Mouse (Mus musculus) adrenal gland, adult 2 months (tissue): ENCODE measurements at regions not wholly inside any gene's neighbourhood (a gene's known extent, or its start where the extent isn't known, plus 50 kb on each side); places are given as distances from the start of the nearest gene placed in this dataset.

Source experiments
- DNase-seq: peaks from one replicate; pipeline ENCODE4 v3.0.0; 2021

- DNase-seq, result no peak
Observed at GRCm38 (mm10) chr15:93972979-93973378, 377.3 kb upstream of the Prickle1 start.

GRCm38 (mm10) chr15:93961950-93962349 is 366.3 kb upstream of the Prickle1 start:
- no peak for DNase-seq

- no peak for DNase-seq
Observed at GRCm38 (mm10) chr15:93959931-93960330, 364.2 kb upstream of the Prickle1 start.

DNA sequence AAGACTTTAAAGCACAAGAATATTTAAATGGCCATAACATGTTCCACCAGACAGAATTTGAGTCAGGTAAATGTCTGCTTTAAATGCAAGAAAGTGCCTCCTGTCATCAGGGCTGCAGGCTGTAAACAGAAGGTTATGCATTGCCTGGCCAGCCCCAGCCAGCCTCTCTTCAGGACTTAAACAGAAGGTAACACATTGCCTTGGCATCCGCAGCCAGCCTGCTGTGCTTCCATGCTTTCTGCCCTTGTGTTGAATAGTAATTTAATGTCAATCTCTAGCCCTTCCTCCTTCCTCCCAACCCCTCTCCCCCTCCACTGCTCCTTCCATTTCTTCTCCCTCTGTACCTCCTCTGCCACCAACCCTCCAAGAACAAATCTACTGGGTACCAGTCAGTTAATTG is 362.4 kb upstream of the Prickle1 start:
- no peak for DNase-seq

GRCm38 (mm10) chr15:93956801-93957200 is 361.1 kb upstream of the Prickle1 start:
- no peak for DNase-seq

DNA sequence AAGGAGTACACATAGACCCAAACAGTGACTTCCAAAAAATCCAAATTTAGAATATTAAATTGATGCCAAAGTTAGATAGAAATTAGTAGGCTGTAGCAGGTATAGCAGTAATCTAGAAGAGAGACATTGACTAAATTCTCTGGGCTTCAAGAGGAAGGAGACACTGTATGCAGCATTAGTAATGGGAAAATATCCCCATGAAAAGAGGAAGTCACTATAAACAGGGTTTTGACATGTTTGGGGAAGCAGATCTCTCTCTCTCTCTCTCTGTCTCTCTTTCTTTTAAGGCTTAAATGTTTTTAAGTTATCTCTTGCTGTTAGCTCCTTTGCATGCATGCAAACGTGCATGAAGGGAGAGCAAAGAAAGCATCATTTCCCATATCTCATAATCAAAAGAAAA is 357.9 kb upstream of the Prickle1 start:
- DNase-seq, result no peak

DNA sequence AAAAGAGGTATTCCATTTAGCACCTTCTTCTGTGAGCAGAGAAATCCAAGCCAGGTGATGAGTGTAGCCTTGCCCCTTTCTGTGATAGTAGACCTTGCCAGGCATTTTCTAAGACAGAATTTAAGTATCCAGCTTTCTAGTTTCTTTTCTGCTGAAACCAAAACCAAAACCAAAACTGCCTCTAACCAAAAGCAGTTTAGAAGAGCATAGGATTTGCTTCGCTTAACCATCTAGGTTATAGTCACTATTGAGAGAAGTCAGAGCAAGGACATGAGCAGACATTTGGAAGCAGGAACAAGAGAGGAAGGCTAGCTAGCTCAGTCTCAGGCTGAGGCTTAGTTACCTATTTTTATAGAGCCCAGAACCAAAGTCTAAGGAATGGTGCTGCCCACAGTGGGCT is 354.8 kb upstream of the Prickle1 start:
- no peak for DNase-seq

GRCm38 (mm10) chr15:93948902-93949301 is 353.2 kb upstream of the Prickle1 start:
- DNase-seq, result no peak

DNA sequence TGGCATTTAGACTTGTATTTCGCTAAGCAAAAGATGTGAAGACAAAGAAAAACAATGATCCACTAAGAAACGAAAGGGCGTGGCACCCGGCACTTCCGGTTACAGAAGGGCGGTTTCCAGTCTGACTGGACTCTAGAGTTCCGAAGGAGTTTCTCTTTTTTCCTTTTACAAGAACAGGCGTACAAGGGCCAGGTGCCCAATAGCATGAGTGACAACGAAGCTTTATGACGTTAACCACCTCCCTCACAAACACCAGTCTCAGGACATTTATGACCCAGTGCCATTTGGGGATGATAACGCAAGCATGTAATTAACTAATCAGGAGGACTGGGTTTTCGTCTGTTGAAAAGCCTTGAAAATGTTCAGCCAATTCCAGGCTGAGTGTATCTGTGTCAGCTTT is 347.9 kb upstream of the Prickle1 start:
- DNase-seq, result no peak

DNA sequence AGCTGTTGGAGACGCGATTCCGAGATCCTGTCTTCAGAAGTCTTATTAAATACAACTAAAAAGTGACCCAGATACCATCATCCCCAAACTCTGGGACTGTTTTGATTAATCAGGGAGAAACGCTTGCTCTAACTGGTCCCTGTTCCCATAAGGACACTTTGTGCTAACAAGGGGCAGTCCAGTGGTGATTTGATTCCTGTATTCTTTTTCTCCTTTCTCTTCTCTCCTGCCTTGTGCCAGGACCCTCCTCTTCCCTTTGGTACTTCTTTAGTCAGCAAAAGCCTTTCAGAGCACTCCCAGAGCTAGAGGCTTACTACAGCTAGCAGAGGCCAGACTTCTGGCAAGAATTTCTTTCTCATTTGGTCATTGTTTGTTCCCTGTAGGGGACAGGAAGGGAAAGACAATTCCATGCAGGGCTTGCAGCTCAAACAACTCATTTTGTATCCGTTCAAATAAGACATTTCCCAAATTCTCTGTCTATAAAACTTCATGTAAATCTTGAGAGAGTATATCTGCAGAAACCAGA is 337.3 kb upstream of the Prickle1 start:
- DNase-seq, result no peak

DNA sequence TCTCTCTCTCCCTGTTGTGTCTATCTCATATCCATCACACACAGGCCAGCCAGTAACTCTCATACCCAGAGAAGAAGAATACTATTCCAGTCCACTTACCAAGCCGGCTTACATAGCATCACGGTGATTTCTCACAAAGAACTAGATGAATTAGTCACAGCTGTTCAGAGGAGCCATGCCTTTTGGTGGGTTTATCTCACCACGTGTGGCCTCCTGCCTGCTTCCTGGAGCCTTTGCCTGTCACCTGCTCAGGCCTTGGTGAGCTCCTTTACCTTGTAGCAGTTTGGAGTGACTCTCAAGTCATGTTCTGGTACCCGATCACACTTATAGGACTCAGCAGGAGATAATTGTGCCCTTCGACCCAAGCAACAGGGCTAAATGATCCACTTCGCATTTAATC is 331.2 kb upstream of the Prickle1 start:
- no peak for DNase-seq

DNA sequence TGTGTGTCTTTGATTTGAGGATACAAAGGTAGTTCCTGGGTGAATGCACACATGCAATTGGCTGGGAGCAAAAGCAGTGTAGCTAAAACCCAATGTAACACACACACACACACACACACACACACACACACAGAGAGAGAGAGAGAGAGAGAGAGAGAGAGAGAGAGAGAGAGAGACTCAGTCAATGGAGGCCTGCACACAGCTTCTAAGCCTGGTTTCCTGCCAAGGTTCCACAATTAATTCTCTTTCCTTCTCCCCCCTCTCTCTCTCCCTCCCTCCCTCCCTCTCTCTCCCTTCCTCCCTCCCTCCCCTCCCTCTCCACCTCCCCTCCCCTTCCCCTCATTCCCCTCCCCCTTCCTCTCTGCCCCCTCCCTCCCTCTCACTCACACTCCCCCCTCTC is 330.6 kb upstream of the Prickle1 start:
- no peak for DNase-seq

- DNase-seq, result no peak
Observed at GRCm38 (mm10) chr15:93921457-93922234, 326.0 kb upstream of the Prickle1 start.

- no peak for DNase-seq
Observed at GRCm38 (mm10) chr15:93920996-93921395, 325.3 kb upstream of the Prickle1 start.

- DNase-seq, result no peak
Observed at GRCm38 (mm10) chr15:93919577-93919976, 323.9 kb upstream of the Prickle1 start.

DNA sequence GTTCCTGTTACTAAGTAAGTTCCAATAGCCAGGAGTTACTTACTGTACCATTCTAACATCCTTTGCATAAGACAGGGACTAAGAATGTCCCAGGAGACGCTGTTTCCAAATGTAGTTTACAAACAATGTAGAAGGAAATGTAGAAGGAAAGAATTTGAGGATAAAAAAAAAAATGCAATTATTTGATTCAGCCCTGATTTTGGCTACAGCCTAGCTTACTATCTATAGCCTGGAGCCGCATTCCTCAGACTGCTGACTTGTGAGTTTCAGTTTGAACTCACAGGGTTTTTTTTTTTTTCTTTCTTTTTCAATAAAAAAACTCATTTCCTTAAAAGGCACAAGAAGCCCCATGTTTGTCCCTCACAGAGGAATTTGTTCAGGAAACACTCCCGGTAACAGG is 321.2 kb upstream of the Prickle1 start:
- no peak for DNase-seq

DNA sequence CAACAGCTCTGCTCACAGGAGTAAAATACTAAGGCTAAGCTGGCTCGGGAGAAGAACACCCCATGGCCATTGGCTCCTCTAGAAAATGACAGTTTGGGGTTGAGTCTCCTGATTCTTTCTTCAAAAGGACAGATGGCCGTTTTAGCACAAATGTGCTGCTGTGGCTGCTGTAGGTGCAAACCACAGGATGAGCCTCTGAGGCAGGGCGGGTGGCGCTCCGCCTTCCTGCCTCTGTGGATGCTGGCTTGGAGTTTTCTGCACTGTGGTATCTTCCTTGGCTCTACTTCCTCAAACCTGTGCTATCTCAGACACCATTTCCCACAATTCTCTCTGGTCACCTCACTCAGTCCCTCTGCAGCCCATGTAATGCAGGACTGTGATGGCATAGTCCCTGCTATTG is 317.8 kb upstream of the Prickle1 start:
- no peak for DNase-seq

GRCm38 (mm10) chr15:93913041-93913440 is 317.4 kb upstream of the Prickle1 start:
- DNase-seq, result no peak

- no peak for DNase-seq
Observed at GRCm38 (mm10) chr15:93910981-93911431, 315.3 kb upstream of the Prickle1 start.

DNA sequence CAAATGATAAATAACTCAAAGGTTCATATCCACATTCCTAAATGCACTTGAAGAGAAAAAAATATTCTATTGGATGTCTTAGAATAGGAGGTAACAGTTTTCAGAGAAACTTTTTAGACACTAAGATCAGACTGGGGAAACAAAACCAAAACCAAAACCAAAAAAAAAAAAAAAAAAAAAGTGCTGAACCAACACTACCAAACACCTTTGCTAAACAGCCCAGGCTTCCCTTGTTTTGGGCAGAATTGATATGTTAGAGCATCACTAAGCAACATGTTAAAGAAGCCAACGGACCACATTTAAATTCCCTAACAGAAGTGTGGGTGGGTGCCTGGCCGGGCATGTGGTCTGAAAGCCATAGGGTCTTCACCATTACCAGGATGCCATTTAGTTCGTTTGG is 314.5 kb upstream of the Prickle1 start:
- no peak for DNase-seq

DNA sequence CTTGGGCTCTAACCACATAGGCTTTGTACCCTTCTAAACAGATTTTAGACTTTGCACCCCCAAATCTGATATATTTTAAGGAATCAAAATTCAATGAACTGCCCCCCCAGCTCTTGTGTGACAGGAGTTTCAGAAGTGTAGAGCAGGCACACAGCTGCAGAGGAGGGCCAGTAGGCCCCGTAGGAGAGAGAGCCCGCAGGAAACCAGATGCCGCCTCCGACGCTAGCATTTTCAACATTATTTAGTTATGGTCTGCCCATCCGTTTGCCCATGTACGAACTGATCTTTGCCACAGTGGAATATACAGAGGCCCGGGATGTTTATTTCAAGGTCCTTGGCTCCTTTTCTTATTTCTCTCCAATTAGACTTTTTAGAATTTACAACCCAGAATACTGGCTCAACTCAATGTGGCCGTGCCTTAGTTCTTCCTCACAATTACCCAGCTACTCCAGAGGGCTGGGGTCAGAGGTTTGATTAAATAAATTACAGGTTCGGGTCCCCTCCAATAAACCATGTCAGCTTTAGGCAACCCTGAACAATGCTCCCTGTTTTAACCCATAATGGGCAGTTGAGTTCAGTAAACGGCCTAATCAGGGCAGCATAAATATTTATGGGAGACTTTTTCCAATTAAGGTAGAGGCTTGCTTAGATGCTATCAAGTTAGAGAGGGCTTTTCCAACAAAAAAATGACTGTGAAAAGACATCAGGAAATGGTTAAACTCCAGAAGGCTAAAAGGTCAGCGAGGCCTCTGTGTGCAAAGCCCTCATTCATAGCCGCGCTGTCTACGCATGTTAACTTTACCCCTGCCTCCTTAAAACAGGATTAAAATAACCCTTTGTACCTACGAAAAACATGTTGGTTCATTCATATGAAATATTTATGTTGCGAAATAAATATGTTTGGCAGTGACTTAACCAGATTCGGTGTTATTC is 308.2 kb upstream of the Prickle1 start:
- no peak for DNase-seq

- DNase-seq, result peak; percentile 62
Observed at GRCm38 (mm10) chr15:93882826-93883225, 287.1 kb upstream of the Prickle1 start.

DNA sequence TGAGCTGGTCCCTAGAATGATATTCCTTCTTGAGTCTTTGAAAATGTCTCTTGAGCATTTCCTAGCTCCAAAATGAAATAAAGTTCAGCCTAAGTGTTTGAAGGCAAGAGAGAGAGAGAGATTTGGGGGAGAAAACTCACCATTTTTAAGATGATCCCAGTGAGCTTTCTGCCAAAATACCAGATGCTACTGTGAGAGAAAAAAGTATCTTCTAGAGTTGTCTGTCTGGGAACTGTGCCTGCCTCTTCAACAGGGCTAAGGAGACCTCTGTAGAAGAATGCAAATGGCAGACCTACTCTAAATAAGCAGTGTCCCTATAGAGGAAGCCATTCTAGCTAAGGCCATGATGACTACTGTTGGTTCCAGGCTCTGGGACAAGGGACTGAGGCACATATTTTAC is 285.6 kb upstream of the Prickle1 start:
- no peak for DNase-seq
